Mouse (Mus musculus) liver, adult (tissue): ENCODE data around the gene Klhl25.

Source experiments
- GATA4 ChIP-seq: IDR thresholded peaks from 2 replicates; pipeline ENCODE4 v1.6.1; 2014; ENCODE audit warnings: mild to moderate bottlenecking, low read length; ENCODE audit not compliant: insufficient replicate concordance

Klhl25 gene

GRCm38 (mm10) chr7:75848115-75848775 is at the start of gene Klhl25:
Gene Klhl25 (plus strand): TSS chr7:75848310.
- TF ChIP-seq GATA4: peak; percentile 6; the same call in 1 of the 2 replicates

GRCm38 (mm10) chr7:75800530-75800929 is 47.6 kb upstream of the Klhl25 start:
- TF ChIP-seq GATA4: no peak

- TF ChIP-seq GATA4: no peak
Observed at GRCm38 (mm10) chr7:75801022-75801421, 47.1 kb upstream of the Klhl25 start.

GRCm38 (mm10) chr7:75801621-75802358 is 46.3 kb upstream of the Klhl25 start:
- no peak for TF ChIP-seq GATA4

GRCm38 (mm10) chr7:75802887-75803286 is 45.2 kb upstream of the Klhl25 start:
- TF ChIP-seq GATA4: no peak

- TF ChIP-seq GATA4: no peak
Observed at GRCm38 (mm10) chr7:75806161-75806560, 41.9 kb upstream of the Klhl25 start.

GRCm38 (mm10) chr7:75806711-75807110 is 41.4 kb upstream of the Klhl25 start:
- TF ChIP-seq GATA4: no peak

- no peak for TF ChIP-seq GATA4
Observed at GRCm38 (mm10) chr7:75807460-75808304, 40.4 kb upstream of the Klhl25 start.

- TF ChIP-seq GATA4: no peak
Observed at GRCm38 (mm10) chr7:75820687-75821086, 27.4 kb upstream of the Klhl25 start.

- TF ChIP-seq GATA4: no peak
Observed at GRCm38 (mm10) chr7:75822087-75822668, 25.9 kb upstream of the Klhl25 start.

GRCm38 (mm10) chr7:75823071-75823470 is 25.0 kb upstream of the Klhl25 start:
- no peak for TF ChIP-seq GATA4

- peak; percentile 65; the same call in 1 of the 2 replicates for TF ChIP-seq GATA4
Observed at GRCm38 (mm10) chr7:75826360-75827103, 21.6 kb upstream of the Klhl25 start.

GRCm38 (mm10) chr7:75827357-75827756 is 20.8 kb upstream of the Klhl25 start:
- no peak for TF ChIP-seq GATA4

GRCm38 (mm10) chr7:75827850-75828249 is 20.3 kb upstream of the Klhl25 start:
- TF ChIP-seq GATA4: no peak
